Mouse (Mus musculus) embryonic fibroblast, embryonic 13.5 days (primary cell): ENCODE results near the gene Dnajc19.
"Not testable (repeated sequence)": the region's sequence is repeated elsewhere in the genome, so short reads cannot be mapped to it uniquely, and the experiment has no call there.

Source experiments
- CTCF ChIP-seq: IDR thresholded peaks from 2 replicates; pipeline ENCODE4 v1.5.1; 2011; ENCODE audit warnings: mild to moderate bottlenecking, control low read depth, low read length, moderate library complexity, borderline replicate concordance; ENCODE audit not compliant: insufficient read depth
- POLR2A ChIP-seq: IDR thresholded peaks from 2 replicates; pipeline ENCODE4 v1.6.1; 2011; ENCODE audit warnings: low read depth, mild to moderate bottlenecking, control low read depth, low read length, moderate library complexity

DNA sequence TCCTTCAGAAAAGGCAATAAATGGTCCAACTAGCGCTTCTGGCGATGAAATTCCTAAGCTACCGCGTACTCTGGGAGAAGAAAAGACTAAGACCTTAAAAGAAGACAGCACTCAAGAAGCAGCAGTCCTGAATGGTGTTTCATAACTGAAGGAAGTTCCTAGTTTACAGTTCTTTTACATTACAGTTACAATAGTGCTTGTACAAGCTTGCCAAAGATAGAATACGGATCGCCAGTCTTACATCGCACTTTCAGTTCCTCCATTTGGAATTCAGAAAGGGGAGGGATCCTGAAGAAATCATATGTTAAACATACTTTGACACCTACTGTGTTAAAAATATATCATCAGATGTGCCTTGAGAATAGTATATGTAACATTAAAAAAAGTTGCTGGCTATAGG, 12.2 kb downstream of the Dnajc19 start:
- TF ChIP-seq CTCF, POLR2A: not testable (repeated sequence)
